Mouse (Mus musculus) left cerebral cortex, postnatal 25 days (tissue): Measurements from ENCODE around the gene Fbxl12. TPM values are rescaled to one million over a fixed set of nuclear protein-coding genes. Genes with fewer than 3 reads are reported as not detected.

ENCODE experiments used
- DNase-seq, 2 experiments: peaks; one replicate each; pipeline ENCODE4 v3.0.0; 2022; ENCODE audit warnings: low spot score in 2 of 2, mixed read lengths in 1 of 2
- intact Hi-C: fragments of 180-260 bp; cut with DNase I; formaldehyde crosslinking; loops from one replicate; pipeline ENCODE4 v1.15.1; 2025
- total RNA-seq, 2 experiments: library from RNA; stranded (reverse); gene quantifications; 2 replicates each; pipeline ENCODE4 v1.2.3; 2021

Fbxl12 gene
- total RNA-seq, 2 experiments from 2014 or later: 18.4 to 19.0 TPM

DNA sequence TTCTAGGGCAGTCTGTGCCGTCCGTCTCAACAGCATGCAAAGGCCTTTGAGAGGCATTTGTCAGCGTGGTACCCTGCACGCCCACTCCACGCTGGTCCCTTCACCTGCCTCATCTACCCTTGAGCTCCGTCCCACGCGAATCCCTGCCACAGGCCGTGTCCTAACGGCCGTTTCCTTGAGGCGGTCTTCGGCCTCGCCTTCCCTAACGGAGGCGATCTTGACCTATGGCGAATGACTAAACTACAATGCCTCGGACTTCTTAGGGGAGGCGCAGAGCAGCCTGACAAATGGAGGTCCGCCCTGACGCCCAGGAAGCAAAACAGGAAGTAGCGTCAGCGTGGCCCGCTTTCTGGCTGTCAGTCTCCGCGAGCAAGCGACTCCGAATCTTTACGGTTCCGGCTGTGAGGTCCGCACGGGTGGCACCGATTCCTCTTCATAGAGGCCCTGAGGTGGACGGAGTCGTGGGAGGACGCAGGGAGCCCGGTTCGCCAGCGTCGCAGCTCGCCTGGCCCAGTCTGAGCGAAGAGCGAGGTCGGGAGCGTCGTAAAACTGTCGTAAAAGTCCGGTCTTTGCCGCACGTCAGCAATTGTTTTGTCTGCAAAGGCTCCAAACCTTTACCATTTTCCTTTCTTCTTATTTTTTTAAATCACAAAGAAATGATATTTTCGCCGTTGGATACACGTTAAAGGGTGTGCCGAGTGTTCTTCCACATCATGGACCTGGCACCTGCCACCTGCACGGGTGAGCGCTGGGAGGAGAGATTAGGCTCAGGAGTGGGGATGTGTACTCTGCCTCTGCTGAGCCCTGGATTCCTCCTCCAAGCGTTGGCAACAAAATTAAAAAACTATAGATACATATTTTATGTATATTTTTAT is 37.2 kb downstream of the Fbxl12 start:
- intact Hi-C loops: loop anchor here (1.0 kb wide), 1 partner anchor 26 kb away; the partner anchor contains the start of gene Zfp846
- peak; percentile 90 to 93 for DNase-seq

DNA sequence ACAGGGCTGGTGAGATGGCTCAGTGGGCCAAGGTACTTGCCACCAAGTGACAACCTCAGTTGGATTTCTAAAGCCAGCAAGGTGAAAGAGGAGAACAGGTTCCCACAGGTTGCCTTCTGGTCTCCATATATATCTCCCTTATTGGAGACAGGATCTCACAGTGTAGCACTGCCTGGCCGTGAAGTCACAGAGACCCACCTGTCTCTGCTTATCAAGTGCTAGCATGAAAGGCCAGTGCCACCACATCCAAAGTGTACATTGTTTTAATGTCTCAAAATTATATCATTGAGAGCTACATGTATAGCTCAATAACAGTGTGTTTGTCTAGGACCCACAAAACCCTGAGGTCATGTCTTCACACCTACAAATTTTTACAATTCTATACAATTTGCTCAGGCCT is 38.3 kb downstream of the Fbxl12 start:
- intact Hi-C loops: no loop called here

DNA sequence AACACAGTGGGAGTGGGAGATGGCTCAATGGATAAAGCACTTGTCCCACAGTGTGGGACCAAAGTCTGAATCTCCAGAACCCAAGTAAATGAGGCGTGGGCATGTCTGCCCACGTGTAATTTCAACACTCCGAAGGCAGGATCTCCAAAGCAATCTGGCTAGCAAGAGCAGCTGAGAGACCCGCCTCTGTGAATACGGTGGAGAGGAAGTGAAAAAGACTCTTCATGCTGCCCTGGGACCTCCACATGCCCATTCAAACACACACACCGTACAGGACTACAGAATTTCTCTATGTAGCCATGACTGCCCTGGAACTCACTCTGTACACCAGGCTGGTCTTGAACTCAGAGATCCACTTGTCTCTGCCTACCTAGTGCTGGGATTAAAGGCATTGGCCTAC is 43.3 kb downstream of the Fbxl12 start:
- DNase-seq: no peak
- intact Hi-C loops: no loop called here

More for the DNA sequence above, 38.3 kb downstream of the Fbxl12 start:
- no peak for DNase-seq

DNA sequence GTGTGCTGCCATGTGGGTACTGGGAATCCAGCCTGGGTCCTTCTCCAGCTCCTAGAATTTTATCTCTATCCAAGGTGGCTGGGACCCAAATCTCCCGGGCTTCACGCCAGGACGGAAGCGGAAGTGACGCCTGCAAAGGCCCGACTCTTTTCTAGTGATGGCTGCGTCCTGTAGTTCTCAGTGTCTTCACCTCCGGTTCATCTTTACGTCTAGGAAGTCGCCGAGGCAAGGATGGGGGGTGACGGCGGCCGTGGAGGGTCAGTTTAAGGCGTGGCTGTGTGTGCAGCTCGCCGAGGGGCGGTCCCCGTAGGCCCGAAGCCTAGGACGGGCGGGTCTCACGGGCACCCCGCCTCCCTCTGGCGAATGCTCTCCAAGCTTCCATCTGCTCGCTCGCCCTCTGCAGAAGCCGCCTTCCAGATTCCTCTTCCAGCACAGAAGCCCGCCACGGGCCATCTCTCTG is 63.4 kb downstream of the Fbxl12 start, which contains the start of gene Zfp846:
Zfp846 (plus strand) TSS at position 117 of the 460 bp plus-strand sequence.
- intact Hi-C loops: loop anchor here (1.0 to 5.0 kb wide), 5 partner anchors 26 to 119 kb away; partner anchors contain the start of genes Zfp26, Zfp266 and Zfp426
- peak; percentile 100 for DNase-seq

DNA sequence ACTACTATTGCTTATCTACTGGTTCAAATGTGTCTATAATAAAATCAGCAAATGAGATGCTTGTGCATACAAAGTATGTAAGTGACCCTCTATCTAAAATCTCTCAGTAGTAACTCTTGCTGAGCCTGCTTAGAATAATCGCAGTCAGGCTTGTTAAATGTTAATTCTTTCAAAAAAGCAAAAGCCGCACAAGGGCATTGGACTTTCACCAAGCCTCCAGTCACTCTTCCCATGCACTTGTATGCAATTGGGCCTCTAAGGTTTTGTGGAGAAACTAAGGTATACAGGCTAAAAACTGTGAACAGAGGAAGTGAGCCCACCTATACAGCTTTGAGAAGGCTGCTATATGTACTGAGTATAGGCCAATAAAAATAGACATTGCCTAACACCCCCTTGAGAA is 68.0 kb downstream of the Fbxl12 start:
- DNase-seq: no peak
- intact Hi-C loops: no loop called here

DNA sequence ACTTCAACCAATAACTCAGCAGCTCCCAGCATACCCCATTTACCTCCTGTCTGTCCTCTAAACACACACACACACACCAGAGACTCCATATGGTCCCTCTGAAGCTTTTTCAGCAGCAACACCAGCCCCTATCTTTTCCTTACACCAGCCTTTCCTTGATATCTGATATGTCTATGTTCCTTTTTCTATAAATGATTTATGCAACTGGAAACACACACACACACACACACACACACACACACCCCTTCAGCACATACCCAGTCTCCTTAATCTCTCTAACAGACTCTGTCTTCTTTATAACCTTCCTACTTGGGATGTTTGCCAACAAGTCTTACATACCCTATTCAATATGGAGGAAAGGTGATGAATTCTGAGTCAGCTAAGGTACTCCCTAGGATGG is 73.5 kb downstream of the Fbxl12 start:
- no peak for DNase-seq
- intact Hi-C loops: no loop called here

Other genes starting within 250 kb of the Fbxl12 start
- gene Zfp26, start 184.6 kb downstream of the Fbxl12 start, total RNA-seq: 10 to 100 TPM; 23.6 to 25.7 TPM
- 10 to 100 TPM; 26.8 to 27.6 TPM for gene Zfp426, start 152.0 kb downstream of the Fbxl12 start, total RNA-seq
- gene Zfp266, start 123.3 kb downstream of the Fbxl12 start, total RNA-seq: 10 to 100 TPM; 43.6 to 47.8 TPM
- 10 to 100 TPM; 17.3 to 23.3 TPM for gene Zfp846, start 63.5 kb downstream of the Fbxl12 start, total RNA-seq
- gene Ubl5, start 1.9 kb downstream of the Fbxl12 start, total RNA-seq: 100 to 1,000 TPM; 320 to 340 TPM
- 10 to 100 TPM; 42.8 to 47.4 TPM for gene Pin1, start 7.3 kb upstream of the Fbxl12 start, total RNA-seq
- 100 to 1,000 TPM; 171 to 195 TPM for gene Olfm2, start 101.6 kb upstream of the Fbxl12 start, total RNA-seq
- 1 to 10 TPM; 1.5 to 1.8 TPM for gene Col5a3, start 170.3 kb upstream of the Fbxl12 start, total RNA-seq
- not detected for gene Rdh8, start 173.7 kb upstream of the Fbxl12 start, total RNA-seq
- 10 to 100 TPM; 60.1 to 69.1 TPM for gene A230050P20Rik, start 223.9 kb upstream of the Fbxl12 start, total RNA-seq
- gene Angptl6, start 235.0 kb upstream of the Fbxl12 start, total RNA-seq: 10 to 100 TPM in 1 of 2 experiments, 1 to 10 TPM in 1; 9.0 to 10.2 TPM
- 10 to 100 TPM; 19.9 to 21.1 TPM for gene Ppan, start 243.4 kb upstream of the Fbxl12 start, total RNA-seq